ENCODE assay signal across 10 mouse cellular contexts in the genomic region with DNA sequence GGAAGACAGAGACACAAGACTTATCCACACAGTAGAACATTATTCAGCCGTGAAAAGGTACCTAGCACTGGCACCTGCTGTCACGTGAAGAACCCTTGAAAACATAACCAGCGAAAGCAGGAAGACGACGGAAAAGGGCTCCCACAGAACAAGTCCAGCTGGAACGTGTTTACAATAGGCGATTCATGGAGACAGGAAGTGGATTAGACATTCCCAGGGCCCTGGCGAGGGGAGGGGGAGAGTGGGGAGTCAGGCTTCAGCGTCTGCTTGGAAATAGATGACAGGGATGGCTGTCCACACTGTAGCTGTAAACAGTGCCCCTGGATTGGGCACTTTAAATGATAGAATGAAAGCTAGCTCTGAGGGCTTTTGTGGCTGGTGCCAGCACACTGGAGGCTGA. TPM values are rescaled to one million over a fixed set of nuclear protein-coding genes. Genes with fewer than 3 reads are reported as not detected.
DNase-seq lines count a peak whose midpoint lies in the region; ATAC-seq lines count a peak whose summit lies in the region.
"Had no signal": no experiment of that assay in that cellular context is flagged by ENCODE, and none has a peak within 500 bp of the region (broad histone marks: within the 10 kb centered on the region; RNA-seq: fewer than 3 reads in every experiment).

No protein-coding gene starts in this region.

- H3K4me3 ChIP-seq in heart, embryonic 16.5 days (ENCODE audit: low read length) = no peak overlapping the region
- H3K4me3 ChIP-seq in limb, embryonic 11.5 days (ENCODE audit: low read depth, low read length) = no peak overlapping the region
- no peak overlapping the region for H3K4me3 ChIP-seq in midbrain, embryonic 15.5 days

- peak; percentile 55 for ATAC-seq in heart, embryonic 16.5 days (replicated peaks; ENCODE audit: extremely low read depth, insufficient read depth, low FRiP score)
- peak; percentile 58; the same call in 1 of the 2 replicates for ATAC-seq in limb, embryonic 11.5 days (ENCODE audit: insufficient number of reproducible peaks, low FRiP score, low TSS enrichment, low read depth)
- peak; percentile 66; the same call in 1 of the 2 replicates for ATAC-seq in midbrain, embryonic 15.5 days (replicated peaks)
- no peak for ATAC-seq in megakaryocyte-erythroid progenitor cell, adult 5-6 weeks (replicated peaks; ENCODE audit: low FRiP score, low TSS enrichment, poor library complexity, severe bottlenecking)

- no peaks in the 10 kb centered on the region for H3K36me3 ChIP-seq in heart, embryonic 16.5 days (ENCODE audit: control insufficient read depth, insufficient read depth)
- no peaks in the 10 kb centered on the region for H3K36me3 ChIP-seq in limb, embryonic 11.5 days (ENCODE audit: control insufficient read depth, insufficient read depth, low read length)
- H3K36me3 ChIP-seq in midbrain, embryonic 15.5 days (replicated peaks) = no peaks in the 10 kb centered on the region

- H3K4me2 ChIP-seq in heart, embryonic 16.5 days (ENCODE audit: low read depth, low read length) = no peak overlapping the region
- peak overlapping the region; percentile 16; the same call in 1 of the 2 replicates for H3K4me2 ChIP-seq in limb, embryonic 11.5 days (ENCODE audit: low read depth, severe bottlenecking)
- H3K4me2 ChIP-seq in midbrain, embryonic 15.5 days = no peak overlapping the region

- peak; percentile 32 for DNase-seq in right cerebral cortex, postnatal 4 days
- DNase-seq in right cerebral cortex, adult 18-20 months = no peak
- DNase-seq in limb, embryonic 11.5 days (ENCODE audit: low spot score) = peak; percentile 82
- DNase-seq in adrenal gland, adult 8-10 months = no peak
- no peak for DNase-seq in cerebellum, adult 8-10 months

- WGBS in heart, embryonic 16.5 days = 35% methylated on average over 9 of the region's 9 CpGs
- WGBS in limb, embryonic 11.5 days = 14% methylated on average over 9 of the region's 9 CpGs
- WGBS in midbrain, embryonic 15.5 days = 18% methylated on average over 9 of the region's 9 CpGs

- no peaks in the 10 kb centered on the region for H3K27me3 ChIP-seq in heart, embryonic 16.5 days (ENCODE audit: control insufficient read depth, insufficient read depth, low read length)
- no peaks in the 10 kb centered on the region for H3K27me3 ChIP-seq in limb, embryonic 11.5 days (ENCODE audit: control insufficient read depth, insufficient read depth, low read length)
- H3K27me3 ChIP-seq in midbrain, embryonic 15.5 days (replicated peaks) = no peaks in the 10 kb centered on the region

- H3K9me3 ChIP-seq in heart, embryonic 16.5 days (replicated peaks; ENCODE audit: control insufficient read depth, low read length) = no peaks in the 10 kb centered on the region
- H3K9me3 ChIP-seq in limb, embryonic 11.5 days (ENCODE audit: control insufficient read depth, low read length) = no peaks in the 10 kb centered on the region
- H3K9me3 ChIP-seq in midbrain, embryonic 15.5 days = no peaks in the 10 kb centered on the region

- peaks cover 5% of the 10 kb centered on the region for H3K4me1 ChIP-seq in heart, embryonic 16.5 days (ENCODE audit: control insufficient read depth, insufficient read depth, low read length)
- H3K4me1 ChIP-seq in limb, embryonic 11.5 days (ENCODE audit: control insufficient read depth, insufficient read depth, low read length) = peaks cover 6% of the 10 kb centered on the region; the same call in 1 of the 2 replicates
- no peaks in the 10 kb centered on the region; the same call in 1 of the 2 replicates for H3K4me1 ChIP-seq in midbrain, embryonic 15.5 days

- peak overlapping the region; percentile 62 for H3K27ac ChIP-seq in heart, embryonic 16.5 days (ENCODE audit: low read length)
- H3K27ac ChIP-seq in limb, embryonic 11.5 days (replicated peaks; ENCODE audit: low read depth, low read length) = peak overlapping the region; percentile 85
- H3K27ac ChIP-seq in midbrain, embryonic 15.5 days = peak overlapping the region; percentile 51

- no peak overlapping the region for H3K9ac ChIP-seq in heart, embryonic 16.5 days (ENCODE audit: low read length)
- H3K9ac ChIP-seq in limb, embryonic 11.5 days (ENCODE audit: low read length) = no peak overlapping the region; the same call in 1 of the 2 replicates
- H3K9ac ChIP-seq in midbrain, embryonic 15.5 days = no peak overlapping the region

RNA-seq across cellular contexts. Expression of a gene that starts 8.6 kb away (rescaled TPM):
- 44.9 and 48.9 TPM in 2 replicates for polyA plus RNA-seq in heart, embryonic 16.5 days (2015; fragmentation: Nextera tagmentation; extraction: Ambion mirVana)
- 30.9 and 32.7 TPM in 2 replicates for polyA plus RNA-seq in limb, embryonic 11.5 days (2014; fragmentation: Nextera tagmentation; extraction: Ambion mirVana)
- 50.7 and 50.8 TPM in 2 replicates for polyA plus RNA-seq in midbrain, embryonic 15.5 days (2015; fragmentation: Nextera tagmentation; extraction: Ambion mirVana)
- total RNA-seq in adrenal gland, adult 8-10 months (2022) = 10 to 100 TPM; 57.9 to 79.2 (median 66.5) TPM
- 30.0 and 47.6 TPM in 2 replicates for total RNA-seq in megakaryocyte-erythroid progenitor cell, adult 5-6 weeks (2014; fragmentation: Nextera tagmentation)
- total RNA-seq in megakaryocyte-erythroid progenitor cell, adult 5-6 weeks (2017) = 7.8 and 10.9 TPM in 2 replicates

RNA-seq across cellular contexts. Expression of a gene that starts 13.1 kb away (rescaled TPM):
- 2.2 TPM in 1 of 2 replicates, not detected in the other for polyA plus RNA-seq in heart, embryonic 16.5 days (2015; fragmentation: Nextera tagmentation; extraction: Ambion mirVana)
- polyA plus RNA-seq in limb, embryonic 11.5 days (2014; fragmentation: Nextera tagmentation; extraction: Ambion mirVana) = not detected in 2 replicates
- polyA plus RNA-seq in midbrain, embryonic 15.5 days (2015; fragmentation: Nextera tagmentation; extraction: Ambion mirVana) = 0.31 TPM in 1 of 2 replicates, not detected in the other
- total RNA-seq in adrenal gland, adult 8-10 months (2022) = not detected
- not detected in 2 replicates for total RNA-seq in megakaryocyte-erythroid progenitor cell, adult 5-6 weeks (2014; fragmentation: Nextera tagmentation)
- total RNA-seq in megakaryocyte-erythroid progenitor cell, adult 5-6 weeks (2017) = not detected in 2 replicates
- total RNA-seq: layer of hippocampus, postnatal 14 days; MEL had no signal

RNA-seq across cellular contexts. Expression of a gene that starts 26.0 kb away (rescaled TPM):
- 29.4 and 38.7 TPM in 2 replicates for polyA plus RNA-seq in heart, embryonic 16.5 days (2015; fragmentation: Nextera tagmentation; extraction: Ambion mirVana)
- 11.2 and 12.6 TPM in 2 replicates for polyA plus RNA-seq in limb, embryonic 11.5 days (2014; fragmentation: Nextera tagmentation; extraction: Ambion mirVana)
- 13.1 and 15.7 TPM in 2 replicates for polyA plus RNA-seq in midbrain, embryonic 15.5 days (2015; fragmentation: Nextera tagmentation; extraction: Ambion mirVana)
- total RNA-seq in adrenal gland, adult 8-10 months (2022) = 10 to 100 TPM; 41.2 to 85.0 (median 65.8) TPM
- 0.77 TPM in 1 of 2 replicates, not detected in the other for total RNA-seq in megakaryocyte-erythroid progenitor cell, adult 5-6 weeks (2014; fragmentation: Nextera tagmentation)
- not detected in 2 replicates for total RNA-seq in megakaryocyte-erythroid progenitor cell, adult 5-6 weeks (2017)

RNA-seq across cellular contexts. Expression of a gene that starts 31.1 kb away (rescaled TPM):
- polyA plus RNA-seq in heart, embryonic 16.5 days (2015; fragmentation: Nextera tagmentation; extraction: Ambion mirVana) = 0.20 and 0.41 TPM in 2 replicates
- polyA plus RNA-seq in limb, embryonic 11.5 days (2014; fragmentation: Nextera tagmentation; extraction: Ambion mirVana) = 0.92 and 1.0 TPM in 2 replicates
- not detected in 2 replicates for polyA plus RNA-seq in midbrain, embryonic 15.5 days (2015; fragmentation: Nextera tagmentation; extraction: Ambion mirVana)
- under 1 TPM in 1 of 4 experiments, not detected in 3; 0.45 TPM for total RNA-seq in adrenal gland, adult 8-10 months (2022)
- total RNA-seq in megakaryocyte-erythroid progenitor cell, adult 5-6 weeks (2014; fragmentation: Nextera tagmentation) = not detected in 2 replicates
- total RNA-seq in megakaryocyte-erythroid progenitor cell, adult 5-6 weeks (2017) = 2.6 TPM in 1 of 2 replicates, not detected in the other

RNA-seq across cellular contexts. Expression of a gene that starts 31.2 kb away (rescaled TPM):
- 19.8 and 20.0 TPM in 2 replicates for polyA plus RNA-seq in heart, embryonic 16.5 days (2015; fragmentation: Nextera tagmentation; extraction: Ambion mirVana)
- 45.0 and 50.9 TPM in 2 replicates for polyA plus RNA-seq in limb, embryonic 11.5 days (2014; fragmentation: Nextera tagmentation; extraction: Ambion mirVana)
- polyA plus RNA-seq in midbrain, embryonic 15.5 days (2015; fragmentation: Nextera tagmentation; extraction: Ambion mirVana) = 3.6 and 4.2 TPM in 2 replicates
- total RNA-seq in adrenal gland, adult 8-10 months (2022) = 10 to 100 TPM in 2 of 4 experiments, 1 to 10 TPM in 2; 8.5 to 23.0 (median 15.2) TPM
- total RNA-seq in megakaryocyte-erythroid progenitor cell, adult 5-6 weeks (2014; fragmentation: Nextera tagmentation) = 31.8 and 53.7 TPM in 2 replicates
- 11.4 and 11.6 TPM in 2 replicates for total RNA-seq in megakaryocyte-erythroid progenitor cell, adult 5-6 weeks (2017)

Comparison
In these comparisons a context has a peak if more than half of its experiments do, and no peak if none do; other contexts are left out.
1. DNase-seq: peak in right cerebral cortex, postnatal 4 days (single experiment) and limb, embryonic 11.5 days (single experiment); none in right cerebral cortex, adult 18-20 months (single experiment), adrenal gland, adult 8-10 months (single experiment) and cerebellum, adult 8-10 months (single experiment).
2. Peak in every context shown above with its lines, with median percentiles within 50 percentile points of each other: H3K27ac ChIP-seq.